Mouse (Mus musculus): ENCODE measurements around the gene Bnc1. TPM values are rescaled to one million over a fixed set of nuclear protein-coding genes. Genes with fewer than 3 reads are reported as not detected.

Gene Bnc1
- polyA plus RNA-seq, 1 experiment from 2014 or later: 0.11 TPM

DNA sequence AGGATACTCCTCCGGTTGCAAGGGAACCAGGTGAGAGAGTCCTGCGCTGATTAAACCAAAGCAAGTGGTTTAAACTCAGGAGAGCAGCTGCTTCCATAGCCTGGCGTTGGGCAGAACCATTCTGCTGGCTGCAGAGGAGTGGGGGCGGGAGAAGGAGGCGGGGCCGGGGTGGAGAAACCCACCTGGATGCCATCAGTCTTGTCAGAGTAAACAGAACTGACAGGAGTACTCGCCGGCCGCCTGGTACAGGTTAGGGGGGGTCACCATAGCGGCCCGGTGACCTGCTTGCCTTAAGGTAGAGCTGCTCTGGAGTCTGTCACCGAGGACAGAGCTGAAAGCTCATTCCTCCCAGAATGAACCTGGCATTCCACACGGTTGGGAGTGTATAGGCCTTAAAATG is 20.4 kb upstream of the Bnc1 start:
- Histone ChIP-seq H3K4me1 (ENCODE audit: control insufficient read depth, insufficient read depth, low read length) (no peaks in the 10 kb centered on the region), H3K27me3 (ENCODE audit: control insufficient read depth, insufficient read depth, low read length) (no peaks in the 10 kb centered on the region), H3K9me3 (ENCODE audit: control insufficient read depth, low read length) (no peaks in the 10 kb centered on the region), H3K9ac (replicated peaks; ENCODE audit: low read depth, low read length) (no peak overlapping the region), H3K4me3 (ENCODE audit: low read depth, low read length) (no peak overlapping the region), H3K4me2 (ENCODE audit: low read depth, low read length) (no peak overlapping the region), H3K36me3 (ENCODE audit: control insufficient read depth, insufficient read depth, low read length) (no peaks in the 10 kb centered on the region), H3K27ac (ENCODE audit: low read depth, low read length) (no peak overlapping the region)
- ATAC-seq (ENCODE audit: low read depth): no peak
- WGBS: 10% methylated on average over 13 of the region's 13 CpGs

DNA sequence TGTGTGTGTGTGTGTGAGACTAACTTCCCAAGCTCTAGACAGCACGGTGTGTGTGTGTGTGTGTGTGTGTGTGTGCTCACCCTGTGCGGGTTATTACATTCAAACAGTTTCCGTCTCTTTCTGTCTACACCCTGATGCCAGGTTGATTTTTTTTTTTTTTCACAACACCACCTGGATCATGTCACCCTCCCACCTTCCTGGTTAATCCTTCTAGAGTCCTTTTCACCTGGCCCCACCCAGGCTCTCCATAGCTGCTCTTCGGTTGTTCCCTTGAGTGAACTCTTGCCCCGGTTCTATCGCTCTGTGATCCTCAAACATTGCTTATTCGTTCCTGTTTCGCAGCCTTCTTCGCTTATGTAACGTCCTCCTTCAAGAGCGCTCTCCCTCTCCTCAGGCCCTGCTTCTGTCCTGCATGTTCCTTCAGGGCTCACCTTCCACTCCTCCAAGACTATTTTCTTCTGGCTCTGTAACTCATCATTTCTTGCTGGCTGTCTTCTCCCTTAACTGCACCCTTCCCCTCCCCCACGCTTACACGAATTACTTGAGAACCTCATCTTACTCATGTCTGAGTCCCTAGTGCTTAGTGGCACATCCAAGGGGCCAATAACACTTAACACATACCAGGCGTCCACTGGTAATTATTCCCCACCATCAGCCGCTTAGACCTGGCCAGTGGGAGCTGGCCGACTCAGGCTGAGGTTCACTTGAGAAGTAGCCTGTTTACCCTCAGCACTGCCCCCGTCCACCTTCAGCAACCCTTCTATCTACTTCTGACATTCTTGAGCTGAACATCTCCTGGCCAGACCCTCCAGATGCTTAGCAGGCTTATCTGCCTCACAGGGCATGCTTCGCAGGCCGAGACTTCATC is 19.7 kb upstream of the Bnc1 start:
- Histone ChIP-seq H3K36me3 (ENCODE audit: control insufficient read depth, insufficient read depth, low read length) (no peaks in the 10 kb centered on the region), H3K4me3 (ENCODE audit: low read depth, low read length) (no peak overlapping the region), H3K9me3 (ENCODE audit: control insufficient read depth, low read length) (no peaks in the 10 kb centered on the region), H3K9ac (replicated peaks; ENCODE audit: low read depth, low read length) (no peak overlapping the region), H3K4me2 (ENCODE audit: low read depth, low read length) (no peak overlapping the region), H3K27me3 (ENCODE audit: control insufficient read depth, insufficient read depth, low read length) (no peaks in the 10 kb centered on the region), H3K27ac (ENCODE audit: low read depth, low read length) (no peak overlapping the region), H3K4me1 (ENCODE audit: control insufficient read depth, insufficient read depth, low read length) (no peaks in the 10 kb centered on the region)
- WGBS: 63% methylated on average over 19 of the region's 19 CpGs
- ATAC-seq (ENCODE audit: low read depth): no peak

GRCm38 (mm10) chr7:82007151-82007550 is 15.1 kb upstream of the Bnc1 start:
- 67% methylated on average over 2 of the region's 2 CpGs for WGBS
- Histone ChIP-seq H3K27ac (ENCODE audit: low read depth, low read length) (no peak overlapping the region), H3K4me2 (ENCODE audit: low read depth, low read length) (no peak overlapping the region), H3K9me3 (ENCODE audit: control insufficient read depth, low read length) (no peaks in the 10 kb centered on the region), H3K36me3 (ENCODE audit: control insufficient read depth, insufficient read depth, low read length) (no peaks in the 10 kb centered on the region), H3K4me1 (ENCODE audit: control insufficient read depth, insufficient read depth, low read length) (no peaks in the 10 kb centered on the region), H3K4me3 (ENCODE audit: low read depth, low read length) (no peak overlapping the region), H3K27me3 (ENCODE audit: control insufficient read depth, insufficient read depth, low read length) (no peaks in the 10 kb centered on the region), H3K9ac (replicated peaks; ENCODE audit: low read depth, low read length) (no peak overlapping the region)
- ATAC-seq (ENCODE audit: low read depth): no peak

DNA sequence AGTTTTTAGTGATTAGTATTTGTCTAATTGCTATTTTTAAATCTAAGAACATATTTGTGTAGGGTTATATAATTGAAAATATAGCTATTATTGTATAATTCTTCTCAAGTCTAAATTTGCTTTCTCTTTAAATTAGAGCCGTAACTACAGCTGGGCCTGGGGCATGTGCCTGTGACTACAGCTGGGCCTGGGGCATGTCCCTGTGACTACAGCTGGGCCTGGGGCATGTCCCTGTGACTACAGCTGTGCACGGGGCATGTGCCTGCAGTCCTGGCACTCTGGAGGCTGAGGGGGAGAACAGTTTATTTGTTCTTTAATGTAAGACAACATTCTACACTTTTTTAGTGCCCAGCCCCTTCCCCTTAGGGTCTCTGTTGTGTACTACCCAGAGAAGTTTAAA is 12.1 kb upstream of the Bnc1 start:
- Histone ChIP-seq H3K4me3 (ENCODE audit: low read depth, low read length) (no peak overlapping the region), H3K4me2 (ENCODE audit: low read depth, low read length) (no peak overlapping the region), H3K27me3 (ENCODE audit: control insufficient read depth, insufficient read depth, low read length) (no peaks in the 10 kb centered on the region), H3K27ac (ENCODE audit: low read depth, low read length) (no peak overlapping the region), H3K9me3 (ENCODE audit: control insufficient read depth, low read length) (no peaks in the 10 kb centered on the region), H3K9ac (replicated peaks; ENCODE audit: low read depth, low read length) (no peak overlapping the region), H3K36me3 (ENCODE audit: control insufficient read depth, insufficient read depth, low read length) (no peaks in the 10 kb centered on the region), H3K4me1 (ENCODE audit: control insufficient read depth, insufficient read depth, low read length) (no peaks in the 10 kb centered on the region)
- no peak for ATAC-seq (ENCODE audit: low read depth)
- WGBS: 73% methylated on average over 2 of the region's 2 CpGs

DNA sequence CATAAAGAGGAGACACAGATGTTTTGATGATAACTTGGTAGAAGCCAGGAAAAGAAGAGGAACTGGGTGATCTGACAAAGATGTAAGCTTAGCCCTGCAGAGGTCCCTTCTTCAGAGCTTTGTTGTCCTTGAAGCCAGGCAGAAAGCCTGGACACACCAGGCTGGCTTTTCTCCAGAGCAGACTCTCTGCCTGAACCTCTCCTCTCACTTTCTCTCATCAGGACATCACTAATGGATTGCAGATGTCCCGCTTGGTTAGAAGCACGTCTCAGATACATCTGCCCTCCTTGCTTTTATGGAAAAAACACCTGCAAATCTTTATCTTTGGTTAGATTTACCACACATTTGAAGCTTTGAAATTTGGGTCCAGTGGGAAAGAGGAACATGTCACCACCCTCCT is 7.7 kb upstream of the Bnc1 start:
- H3K4me3 ChIP-seq (ENCODE audit: low read depth, low read length): no peak overlapping the region

GRCm38 (mm10) chr7:81999372-81999771 is 7.3 kb upstream of the Bnc1 start:
- H3K4me3 ChIP-seq (ENCODE audit: low read depth, low read length): no peak overlapping the region
- no peak overlapping the region for H3K27ac ChIP-seq (ENCODE audit: low read depth, low read length)
- peaks cover 6% of the 10 kb centered on the region; the same call in 1 of the 2 replicates for H3K27me3 ChIP-seq (ENCODE audit: control insufficient read depth, insufficient read depth, low read length)
- no peaks in the 10 kb centered on the region for H3K36me3 ChIP-seq (ENCODE audit: control insufficient read depth, insufficient read depth, low read length)
- no peaks in the 10 kb centered on the region for H3K4me1 ChIP-seq (ENCODE audit: control insufficient read depth, insufficient read depth, low read length)
- H3K4me2 ChIP-seq (ENCODE audit: low read depth, low read length): no peak overlapping the region
- H3K9ac ChIP-seq (replicated peaks; ENCODE audit: low read depth, low read length): no peak overlapping the region
- 18% methylated on average over 7 of the region's 7 CpGs for WGBS
- ATAC-seq (ENCODE audit: low read depth): no peak
- H3K9me3 ChIP-seq (ENCODE audit: control insufficient read depth, low read length): no peaks in the 10 kb centered on the region

More for the DNA sequence above, 7.7 kb upstream of the Bnc1 start:
- Histone ChIP-seq H3K9me3 (ENCODE audit: control insufficient read depth, low read length) (no peaks in the 10 kb centered on the region), H3K9ac (replicated peaks; ENCODE audit: low read depth, low read length) (no peak overlapping the region), H3K27me3 (ENCODE audit: control insufficient read depth, insufficient read depth, low read length) (peaks cover 2% of the 10 kb centered on the region; the same call in 1 of the 2 replicates), H3K36me3 (ENCODE audit: control insufficient read depth, insufficient read depth, low read length) (no peaks in the 10 kb centered on the region), H3K4me1 (ENCODE audit: control insufficient read depth, insufficient read depth, low read length) (no peaks in the 10 kb centered on the region), H3K4me2 (ENCODE audit: low read depth, low read length) (no peak overlapping the region), H3K27ac (ENCODE audit: low read depth, low read length) (no peak overlapping the region)
- ATAC-seq (ENCODE audit: low read depth): no peak
- WGBS: 69% methylated on average over 2 of the region's 2 CpGs

GRCm38 (mm10) chr7:81995975-81996374 is 3.9 kb upstream of the Bnc1 start:
- H3K27me3 ChIP-seq (ENCODE audit: control insufficient read depth, insufficient read depth, low read length): peaks cover 34% of the 10 kb centered on the region
- ATAC-seq (ENCODE audit: low read depth): no peak
- WGBS: 18% methylated on average over 9 of the region's 9 CpGs

DNA sequence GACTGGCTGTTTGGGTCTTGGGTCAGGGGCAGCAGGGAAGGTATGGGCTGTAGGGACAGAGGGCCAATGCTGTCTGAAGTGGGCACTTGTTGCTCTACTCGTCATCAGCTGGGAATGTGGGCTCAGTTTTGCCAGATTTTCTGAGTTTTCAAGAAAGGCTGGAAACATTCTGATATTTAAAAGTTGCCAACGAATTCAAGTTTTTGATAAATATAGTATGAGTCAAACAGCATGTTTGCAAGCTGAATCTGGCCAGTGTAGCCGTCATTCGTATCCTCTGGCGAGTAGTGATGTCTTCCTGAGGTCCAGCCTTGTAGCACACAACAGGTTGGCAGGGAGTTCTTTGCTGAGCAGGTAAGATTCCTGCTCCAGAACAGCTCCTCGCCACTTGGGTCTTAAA is 3.0 kb upstream of the Bnc1 start:
- no peaks in the 10 kb centered on the region for H3K9me3 ChIP-seq (ENCODE audit: control insufficient read depth, low read length)
- peaks cover 34% of the 10 kb centered on the region for H3K27me3 ChIP-seq (ENCODE audit: control insufficient read depth, insufficient read depth, low read length)
- ATAC-seq (ENCODE audit: low read depth): no peak
- no peak overlapping the region for H3K4me2 ChIP-seq (ENCODE audit: low read depth, low read length)
- 85% methylated on average over 6 of the region's 6 CpGs for WGBS
- H3K4me1 ChIP-seq (ENCODE audit: control insufficient read depth, insufficient read depth, low read length): peaks cover 5% of the 10 kb centered on the region; the same call in 1 of the 2 replicates
- no peak overlapping the region for H3K4me3 ChIP-seq (ENCODE audit: low read depth, low read length)
- no peaks in the 10 kb centered on the region for H3K36me3 ChIP-seq (ENCODE audit: control insufficient read depth, insufficient read depth, low read length)
- no peak overlapping the region for H3K27ac ChIP-seq (ENCODE audit: low read depth, low read length)
- no peak overlapping the region for H3K9ac ChIP-seq (replicated peaks; ENCODE audit: low read depth, low read length)

More at GRCm38 (mm10) chr7:81995975-81996374, 3.9 kb upstream of the Bnc1 start:
- Histone ChIP-seq H3K4me3 (ENCODE audit: low read depth, low read length) (no peak overlapping the region), H3K9me3 (ENCODE audit: control insufficient read depth, low read length) (no peaks in the 10 kb centered on the region), H3K4me2 (ENCODE audit: low read depth, low read length) (no peak overlapping the region), H3K36me3 (ENCODE audit: control insufficient read depth, insufficient read depth, low read length) (no peaks in the 10 kb centered on the region), H3K9ac (replicated peaks; ENCODE audit: low read depth, low read length) (no peak overlapping the region), H3K27ac (ENCODE audit: low read depth, low read length) (no peak overlapping the region), H3K4me1 (ENCODE audit: control insufficient read depth, insufficient read depth, low read length) (peaks cover 5% of the 10 kb centered on the region; the same call in 1 of the 2 replicates)

DNA sequence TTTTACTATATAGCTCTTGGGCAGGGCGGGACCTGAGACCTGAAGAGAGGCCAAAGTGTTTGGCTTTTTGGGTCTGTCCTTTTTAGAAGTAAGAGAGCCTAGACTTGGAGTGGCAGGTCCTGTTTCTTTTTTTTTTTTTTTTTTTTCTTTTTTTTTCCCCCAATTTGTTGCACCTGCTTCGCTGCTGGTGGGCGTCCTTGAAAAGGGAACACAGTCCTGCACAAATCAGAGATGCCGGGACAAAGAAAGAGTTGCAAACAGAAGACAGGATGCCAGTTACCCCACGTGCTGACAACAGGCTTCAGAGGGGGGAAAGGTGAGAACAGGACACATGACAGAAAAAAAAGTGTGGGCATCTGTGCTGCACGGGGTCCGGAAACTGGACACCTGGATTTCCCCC is 1.0 kb upstream of the Bnc1 start:
- H3K9ac ChIP-seq (replicated peaks; ENCODE audit: low read depth, low read length): no peak overlapping the region
- no peak overlapping the region for H3K4me3 ChIP-seq (ENCODE audit: low read depth, low read length)
- H3K4me1 ChIP-seq (ENCODE audit: control insufficient read depth, insufficient read depth, low read length): peaks cover 5% of the 10 kb centered on the region; the same call in 1 of the 2 replicates
- no peaks in the 10 kb centered on the region for H3K9me3 ChIP-seq (ENCODE audit: control insufficient read depth, low read length)
- H3K27me3 ChIP-seq (ENCODE audit: control insufficient read depth, insufficient read depth, low read length): peaks cover 46% of the 10 kb centered on the region
- H3K36me3 ChIP-seq (ENCODE audit: control insufficient read depth, insufficient read depth, low read length): no peaks in the 10 kb centered on the region
- H3K4me2 ChIP-seq (ENCODE audit: low read depth, low read length): no peak overlapping the region
- 38% methylated on average over 7 of the region's 7 CpGs for WGBS
- no peak overlapping the region for H3K27ac ChIP-seq (ENCODE audit: low read depth, low read length)
- ATAC-seq (ENCODE audit: low read depth): no peak
